Mouse (Mus musculus) liver, adult 2 months (tissue): ENCODE measurements around the gene Ergic1. TPM values are rescaled to one million over a fixed set of nuclear protein-coding genes. Genes with fewer than 3 reads are reported as not detected.
A peak's percentile ranks its signal among the peaks of the same experiment; 100 is the strongest.

Source experiments
- DNase-seq: peaks from one replicate; pipeline ENCODE4 v3.0.0-alpha.2; 2011; ENCODE audit warnings: low read depth, low spot score; ENCODE audit errors: extremely low read depth
- H3K27ac ChIP-seq: fragments of 200-500 bp; replicated peaks from 2 replicates; pipeline ENCODE4 v1.5.1; 2012; ENCODE audit warnings: low read depth, mild to moderate bottlenecking, control low read depth, inconsistent platforms, low read length; ENCODE audit not compliant: insufficient read depth
- H3K27me3 ChIP-seq: fragments of 200-500 bp; 2 replicates; pipeline ENCODE4 v1.6.1; 2012; ENCODE audit warnings: mild to moderate bottlenecking, moderate library complexity, low read length, inconsistent platforms; ENCODE audit not compliant: control insufficient read depth, insufficient read depth
- H3K36me3 ChIP-seq: fragments of 200-500 bp; 2 replicates; pipeline ENCODE4 v1.6.1; 2012; ENCODE audit warnings: low read length, inconsistent platforms; ENCODE audit not compliant: control insufficient read depth, insufficient read depth
- H3K4me1 ChIP-seq: fragments of 200-500 bp; 2 replicates; pipeline ENCODE4 v1.6.1; 2011; ENCODE audit warnings: low read length; ENCODE audit not compliant: control insufficient read depth, insufficient read depth
- H3K4me3 ChIP-seq: fragments of 200-500 bp; 2 replicates; pipeline ENCODE4 v1.5.1; 2011; ENCODE audit warnings: low read depth, mild to moderate bottlenecking, control low read depth, low read length, moderate library complexity; ENCODE audit not compliant: insufficient read depth
- H3K79me2 ChIP-seq: fragments of 200-500 bp; 2 replicates; pipeline ENCODE4 v1.6.1; 2012; ENCODE audit warnings: inconsistent platforms, mild to moderate bottlenecking, low read length, moderate library complexity; ENCODE audit not compliant: control insufficient read depth, insufficient read depth
- H3K9ac ChIP-seq: fragments of 200-500 bp; 2 replicates; pipeline ENCODE4 v1.6.1; 2012; ENCODE audit warnings: low read depth, mild to moderate bottlenecking, control low read depth, inconsistent platforms, low read length
- CTCF ChIP-seq: fragments of 200-500 bp; IDR thresholded peaks from 2 replicates; pipeline ENCODE4 v1.5.1; 2011; ENCODE audit warnings: low read depth, low read length, control low read depth
- POLR2A ChIP-seq: fragments of 200-500 bp; IDR thresholded peaks from 2 replicates; pipeline ENCODE4 v1.6.1; 2011; ENCODE audit warnings: low read length, control low read depth; ENCODE audit not compliant: insufficient read depth; ENCODE audit errors: extremely low read depth
- WGBS: fragments of 180-500 bp; shearing (Covaris S2); methylation state at CpG from one replicate; pipeline ENCODE4 v1.1.7; 2018; 5-methylcytosine and 5-hydroxymethylcytosine counted together
- polyA plus RNA-seq: library from polyadenylated mRNA; depleted of rRNA; stranded (reverse); fragments of >200 nt; gene quantifications from 2 replicates; pipeline ENCODE4 v1.2.3, GENCODE M21; 2012
- total RNA-seq: library from RNA; depleted of rRNA; stranded (reverse); fragments of >200 nt; gene quantifications from 2 replicates; pipeline ENCODE4 v1.2.3, GENCODE M21; 2014

Gene Ergic1
- total and polyA plus RNA-seq, 2 experiments: 30.7 to 93.3 TPM

- H3K9ac ChIP-seq: no peak overlapping the region
- H3K4me1 ChIP-seq: peaks cover 37% of the 10 kb centered on the region
- no peaks in the 10 kb centered on the region for H3K27me3 ChIP-seq
- no peaks in the 10 kb centered on the region; the same call in 1 of the 2 replicates for H3K36me3 ChIP-seq
- TF ChIP-seq POLR2A: no peak
- TF ChIP-seq CTCF: no peak
- DNase-seq: peak; percentile 87
- 20% methylated on average over 2 of the region's 2 CpGs for WGBS
- peak overlapping the region; percentile 56 for H3K27ac ChIP-seq
- H3K79me2 ChIP-seq: peaks cover 29% of the 10 kb centered on the region; the same call in 1 of the 2 replicates
- no peak overlapping the region for H3K4me3 ChIP-seq
Measured at GRCm38 (mm10) chr17:26606516-26606915, 45.2 kb downstream of the Ergic1 start.

- H3K27ac ChIP-seq: no peak overlapping the region
- peaks cover 30% of the 10 kb centered on the region for H3K4me1 ChIP-seq
- DNase-seq: no peak
- peaks cover 27% of the 10 kb centered on the region; the same call in 1 of the 2 replicates for H3K79me2 ChIP-seq
- 85% methylated on average over 3 of the region's 3 CpGs for WGBS
- no peak overlapping the region for H3K4me3 ChIP-seq
- TF ChIP-seq CTCF: no peak
- TF ChIP-seq POLR2A: no peak
- H3K36me3 ChIP-seq: no peaks in the 10 kb centered on the region; the same call in 1 of the 2 replicates
- no peaks in the 10 kb centered on the region for H3K27me3 ChIP-seq
- no peak overlapping the region for H3K9ac ChIP-seq
Measured at GRCm38 (mm10) chr17:26608348-26608747, 47.1 kb downstream of the Ergic1 start.

GRCm38 (mm10) chr17:26608877-26609276 lies 47.6 kb downstream of the Ergic1 start:
- peaks cover 28% of the 10 kb centered on the region for H3K4me1 ChIP-seq
- no peaks in the 10 kb centered on the region for H3K27me3 ChIP-seq
- no peak overlapping the region for H3K4me3 ChIP-seq
- peaks cover 24% of the 10 kb centered on the region; the same call in 1 of the 2 replicates for H3K79me2 ChIP-seq
- DNase-seq: no peak
- 97% methylated on average over 8 of the region's 8 CpGs for WGBS
- no peak overlapping the region for H3K27ac ChIP-seq
- no peaks in the 10 kb centered on the region; the same call in 1 of the 2 replicates for H3K36me3 ChIP-seq
- TF ChIP-seq POLR2A (no peak), CTCF (no peak)
- no peak overlapping the region for H3K9ac ChIP-seq

- DNase-seq: no peak
- no peaks in the 10 kb centered on the region for H3K27me3 ChIP-seq
- WGBS: 91% methylated on average over 8 of the region's 8 CpGs
- H3K4me1 ChIP-seq: peaks cover 28% of the 10 kb centered on the region
- H3K79me2 ChIP-seq: peaks cover 16% of the 10 kb centered on the region; the same call in 1 of the 2 replicates
- no peak for TF ChIP-seq POLR2A
- no peak for TF ChIP-seq CTCF
- H3K36me3 ChIP-seq: no peaks in the 10 kb centered on the region; the same call in 1 of the 2 replicates
- no peak overlapping the region for H3K4me3 ChIP-seq
- no peak overlapping the region for H3K9ac ChIP-seq
- no peak overlapping the region for H3K27ac ChIP-seq
Measured at GRCm38 (mm10) chr17:26609820-26610219, 48.5 kb downstream of the Ergic1 start.

- peaks cover 11% of the 10 kb centered on the region; the same call in 1 of the 2 replicates for H3K79me2 ChIP-seq
- H3K9ac ChIP-seq: peak overlapping the region; percentile 27; the same call in 1 of the 2 replicates
- 24% methylated on average over 7 of the region's 7 CpGs for WGBS
- peaks cover 26% of the 10 kb centered on the region for H3K4me1 ChIP-seq
- TF ChIP-seq CTCF: no peak
- TF ChIP-seq POLR2A: no peak
- peak overlapping the region; percentile 85 for H3K27ac ChIP-seq
- no peak overlapping the region for H3K4me3 ChIP-seq
- no peaks in the 10 kb centered on the region for H3K27me3 ChIP-seq
- no peaks in the 10 kb centered on the region; the same call in 1 of the 2 replicates for H3K36me3 ChIP-seq
- DNase-seq: peak; percentile 92
Measured at GRCm38 (mm10) chr17:26611328-26611727, 50.0 kb downstream of the Ergic1 start.

- TF ChIP-seq CTCF: no peak
- TF ChIP-seq POLR2A: no peak
- H3K27me3 ChIP-seq: no peaks in the 10 kb centered on the region
- H3K4me1 ChIP-seq: peaks cover 27% of the 10 kb centered on the region
- H3K79me2 ChIP-seq: peaks cover 7% of the 10 kb centered on the region; the same call in 1 of the 2 replicates
- H3K36me3 ChIP-seq: no peaks in the 10 kb centered on the region; the same call in 1 of the 2 replicates
- DNase-seq: no peak
- no peak overlapping the region for H3K4me3 ChIP-seq
- 47% methylated on average over 4 of the region's 4 CpGs for WGBS
- peak overlapping the region; percentile 58 for H3K27ac ChIP-seq
- no peak overlapping the region for H3K9ac ChIP-seq
Measured at GRCm38 (mm10) chr17:26611918-26612317, 50.6 kb downstream of the Ergic1 start.
